Mouse (Mus musculus) thymus, adult 2 months (tissue): ENCODE measurements around the gene Plin1.

ENCODE experiments used
- CTCF ChIP-seq: fragments of 200-500 bp; IDR thresholded peaks from 2 replicates; pipeline ENCODE4 v1.5.1; 2012; ENCODE audit warnings: mild to moderate bottlenecking, control low read depth, low read length, moderate library complexity, borderline replicate concordance; ENCODE audit not compliant: control insufficient read depth, poor library complexity, insufficient read depth; ENCODE audit errors: extremely low read depth
- POLR2A ChIP-seq: fragments of 200-500 bp; IDR thresholded peaks from 2 replicates; pipeline ENCODE4 v1.6.1; 2012; ENCODE audit warnings: mild to moderate bottlenecking, low read length, control low read depth, moderate library complexity; ENCODE audit not compliant: control insufficient read depth, poor library complexity, insufficient read depth; ENCODE audit errors: extremely low read depth

- no peak for TF ChIP-seq CTCF
- TF ChIP-seq POLR2A = no peak
These were observed 29.4 kb upstream of the Plin1 start for GRCm38 (mm10) chr7:79762106-79762505.
